Mouse (Mus musculus) ovary, postnatal 36 days (tissue): ENCODE results near the gene Rdx.

ENCODE experiments used
- DNase-seq: peaks from one replicate; pipeline ENCODE4 v3.0.0; 2022; ENCODE audit warnings: low spot score, mixed read lengths

Rdx gene

GRCm38 (mm10) chr9:52047129-52047820 lies at the start of gene Rdx:
Gene Rdx (plus strand): TSS chr9:52047173.
- DNase-seq = peak; percentile 19

- DNase-seq = no peak
Observed at GRCm38 (mm10) chr9:52003501-52003900, 43.5 kb upstream of the Rdx start.

- no peak for DNase-seq
Observed at GRCm38 (mm10) chr9:52007341-52007740, 39.6 kb upstream of the Rdx start.

- no peak for DNase-seq
Observed at GRCm38 (mm10) chr9:52008511-52008910, 38.5 kb upstream of the Rdx start.

GRCm38 (mm10) chr9:52012311-52012710 lies 34.7 kb upstream of the Rdx start:
- DNase-seq = no peak

GRCm38 (mm10) chr9:52012781-52013436 lies 34.1 kb upstream of the Rdx start:
- DNase-seq = no peak

- no peak for DNase-seq
Observed at GRCm38 (mm10) chr9:52013900-52014455, 33.0 kb upstream of the Rdx start.

GRCm38 (mm10) chr9:52017091-52017490 lies 29.9 kb upstream of the Rdx start:
- DNase-seq = no peak

- no peak for DNase-seq
Observed at GRCm38 (mm10) chr9:52017824-52018223, 29.1 kb upstream of the Rdx start.

GRCm38 (mm10) chr9:52018505-52018904 lies 28.5 kb upstream of the Rdx start:
- DNase-seq = no peak

GRCm38 (mm10) chr9:52027257-52028020 lies 19.5 kb upstream of the Rdx start:
- DNase-seq = no peak

GRCm38 (mm10) chr9:52028521-52029405 lies 18.2 kb upstream of the Rdx start:
- no peak for DNase-seq

GRCm38 (mm10) chr9:52031501-52031900 lies 15.5 kb upstream of the Rdx start:
- no peak for DNase-seq

- DNase-seq = no peak
Observed at GRCm38 (mm10) chr9:52037493-52037892, 9.5 kb upstream of the Rdx start.

GRCm38 (mm10) chr9:52041657-52042056 lies 5.3 kb upstream of the Rdx start:
- DNase-seq = no peak

GRCm38 (mm10) chr9:52046686-52047085 lies 287 bp upstream of the Rdx start:
- no peak for DNase-seq

- DNase-seq = peak; percentile 88
Observed at GRCm38 (mm10) chr9:52047821-52048649, 1.1 kb downstream of the Rdx start.

- peak; percentile 57 for DNase-seq
Observed at GRCm38 (mm10) chr9:52048650-52049081, 1.7 kb downstream of the Rdx start.

- DNase-seq = no peak
Observed at GRCm38 (mm10) chr9:52049605-52050004, 2.6 kb downstream of the Rdx start.

GRCm38 (mm10) chr9:52050361-52050760 lies 3.4 kb downstream of the Rdx start:
- DNase-seq = no peak

- DNase-seq = no peak
Observed at GRCm38 (mm10) chr9:52052221-52052620, 5.2 kb downstream of the Rdx start.
